Mouse (Mus musculus) Muller cell, postnatal 12 days (primary cell): ENCODE data around the gene Steap4.
"Not testable (repeated sequence)": the region's sequence is repeated elsewhere in the genome, so short reads cannot be mapped to it uniquely, and the experiment has no call there.

ENCODE experiments used
- DNase-seq: peaks from one replicate; pipeline ENCODE4 v3.0.0-alpha.2; 2015; ENCODE audit errors: inconsistent ontology term

Gene Steap4

DNA sequence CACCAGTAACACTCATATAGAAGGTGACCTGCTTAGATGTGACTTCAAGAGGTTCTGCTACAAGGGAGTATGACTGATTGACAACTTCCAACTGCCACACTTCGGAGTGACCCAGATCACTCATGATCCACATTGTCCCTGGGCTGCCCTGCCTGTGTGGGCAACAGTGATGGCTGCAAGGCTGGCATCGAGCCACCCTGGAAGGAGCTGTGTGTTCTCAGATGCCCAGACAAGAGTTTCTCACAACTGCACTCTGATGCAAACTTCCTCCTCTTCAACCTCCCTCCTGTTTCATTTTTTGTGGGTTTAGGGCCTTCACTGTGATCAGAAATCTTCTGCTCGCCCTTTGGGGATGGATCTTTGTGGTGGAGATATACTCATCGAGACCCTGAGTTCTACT lies 28.2 kb downstream of the Steap4 start:
- DNase-seq, result no peak

DNA sequence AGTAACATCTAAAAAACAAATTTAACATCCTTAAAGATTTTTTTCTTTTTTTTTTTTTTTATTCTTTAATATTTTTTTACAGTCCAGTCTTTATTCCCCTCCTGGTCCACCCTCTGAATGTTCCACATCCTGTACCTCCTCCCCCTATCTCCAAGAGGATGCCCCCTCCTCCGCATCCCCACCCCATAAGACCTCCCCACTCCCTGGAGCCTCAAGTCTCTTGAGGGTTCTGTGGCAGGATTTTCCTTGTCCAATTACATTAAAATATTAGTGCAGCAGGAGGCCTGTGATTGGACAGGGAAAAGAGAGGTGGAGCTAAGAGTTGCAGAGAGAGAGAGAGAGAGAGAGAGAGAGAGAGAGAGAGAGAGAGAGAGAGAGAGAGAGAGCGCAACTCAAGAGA lies 31.4 kb downstream of the Steap4 start:
- DNase-seq, result not testable (repeated sequence)

DNA sequence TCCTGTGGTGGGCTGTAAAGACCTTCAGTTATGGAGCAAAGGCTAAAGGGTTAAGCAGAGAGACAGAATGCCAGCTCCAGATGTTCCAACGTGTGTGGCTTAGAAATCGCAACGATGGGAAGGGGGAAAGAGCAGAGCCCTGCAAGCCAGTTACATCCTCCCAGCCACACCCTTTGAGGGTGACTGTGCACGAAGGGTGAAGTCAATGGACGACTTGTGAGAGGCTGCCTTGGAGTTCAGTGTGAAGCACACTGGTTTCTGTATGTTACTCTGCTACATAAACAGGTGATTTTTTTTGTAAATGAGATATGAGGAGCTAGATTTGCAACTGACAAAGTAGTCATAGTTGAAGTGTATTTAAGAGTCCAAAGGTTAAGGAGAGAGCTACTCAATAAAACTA lies 33.5 kb downstream of the Steap4 start:
- no peak for DNase-seq

DNA sequence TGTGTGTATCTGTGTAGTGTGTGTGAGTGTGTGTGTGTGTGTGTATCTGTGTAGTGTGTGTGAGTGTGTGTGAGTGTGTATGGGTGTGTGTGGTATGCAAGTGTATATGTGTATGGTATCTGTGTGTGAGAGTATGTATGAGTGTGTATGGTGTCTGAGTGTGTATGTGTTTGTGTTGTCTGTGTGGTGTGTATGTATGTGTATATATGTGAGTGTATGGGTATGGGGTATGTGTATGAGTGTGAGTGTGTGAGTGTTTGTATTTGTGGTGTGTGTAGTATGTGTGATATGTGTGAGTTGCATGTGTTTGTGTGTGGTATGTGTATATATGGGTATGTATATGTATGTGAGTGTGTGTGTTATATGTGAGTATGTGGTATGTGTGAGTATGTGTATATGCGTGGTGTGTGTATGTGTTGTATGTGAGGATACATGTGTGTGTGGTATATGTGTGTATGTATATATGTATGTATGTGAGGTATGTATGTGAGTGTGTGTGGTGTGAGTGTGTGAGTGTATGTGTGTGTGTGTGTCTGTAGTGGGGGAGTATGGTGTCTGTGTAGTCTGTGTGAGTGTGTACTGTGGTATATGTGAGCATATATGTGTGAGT lies 35.1 kb downstream of the Steap4 start:
- DNase-seq, result no peak

DNA sequence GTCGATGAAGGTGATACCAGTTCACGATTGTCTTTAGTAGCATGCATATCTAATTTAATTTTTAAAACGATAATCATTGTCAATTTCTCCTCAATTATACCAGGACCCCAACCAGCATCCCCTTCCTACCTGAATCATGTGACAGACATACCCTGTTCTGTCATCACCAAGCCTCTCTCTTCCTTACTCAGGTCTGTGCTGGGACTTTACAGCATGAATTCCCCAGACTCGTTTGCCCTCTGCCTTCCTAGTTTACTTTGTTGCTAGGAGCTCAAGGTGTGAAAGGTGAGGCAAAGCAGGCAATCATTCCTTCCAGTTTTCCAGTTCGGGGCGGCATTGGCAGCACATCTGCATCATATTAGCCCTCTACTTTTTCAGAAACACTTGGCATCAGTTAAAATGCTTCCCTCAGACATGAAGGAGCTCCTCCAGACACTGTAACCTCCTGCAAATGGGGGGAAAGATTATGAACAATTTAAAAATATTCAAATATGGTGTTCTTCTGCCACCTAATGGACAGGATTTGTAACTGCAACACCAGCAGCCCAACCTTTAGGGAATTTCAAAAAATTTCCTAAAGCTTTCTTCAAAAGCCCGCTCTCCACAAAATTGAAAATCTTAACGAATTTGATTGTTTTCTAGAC lies 36.3 kb downstream of the Steap4 start:
- peak; percentile 41 for DNase-seq

DNA sequence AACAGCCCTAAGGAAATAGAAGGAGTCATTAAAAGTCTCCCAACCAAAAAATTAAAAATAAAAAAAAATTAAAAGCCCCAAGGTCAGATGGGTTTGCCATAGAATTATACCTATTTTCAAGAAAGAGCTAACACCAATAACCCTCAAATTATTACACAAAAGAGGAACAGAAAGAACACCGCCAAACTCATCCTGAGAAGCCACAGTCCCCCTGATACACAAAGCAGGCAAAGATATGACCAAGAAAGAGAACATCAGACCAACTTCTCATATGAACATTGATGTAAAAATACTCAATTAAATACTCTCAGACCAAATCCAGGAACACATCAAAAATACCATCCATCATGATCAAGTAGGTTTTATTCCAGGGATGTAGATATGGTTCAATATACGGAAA lies 36.8 kb downstream of the Steap4 start:
- no peak for DNase-seq

DNA sequence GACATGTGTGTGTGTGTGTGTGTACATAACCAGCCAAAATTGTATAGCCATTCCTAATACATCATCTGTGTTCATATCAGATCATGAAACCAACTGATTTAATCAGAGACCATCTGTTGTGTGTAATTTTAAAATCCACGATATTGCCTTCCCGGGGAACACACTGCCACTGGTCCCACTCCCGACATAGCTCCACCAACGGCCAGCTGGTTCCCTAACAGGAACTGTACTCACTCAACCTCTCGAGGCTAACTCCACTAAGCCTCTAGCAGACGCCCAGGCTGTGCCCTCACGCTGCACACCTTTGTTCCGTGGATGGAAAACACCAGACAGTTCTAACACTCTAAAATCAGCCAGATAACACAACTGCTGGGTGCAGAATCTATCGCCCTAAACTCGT lies 40.2 kb downstream of the Steap4 start:
- no peak for DNase-seq

DNA sequence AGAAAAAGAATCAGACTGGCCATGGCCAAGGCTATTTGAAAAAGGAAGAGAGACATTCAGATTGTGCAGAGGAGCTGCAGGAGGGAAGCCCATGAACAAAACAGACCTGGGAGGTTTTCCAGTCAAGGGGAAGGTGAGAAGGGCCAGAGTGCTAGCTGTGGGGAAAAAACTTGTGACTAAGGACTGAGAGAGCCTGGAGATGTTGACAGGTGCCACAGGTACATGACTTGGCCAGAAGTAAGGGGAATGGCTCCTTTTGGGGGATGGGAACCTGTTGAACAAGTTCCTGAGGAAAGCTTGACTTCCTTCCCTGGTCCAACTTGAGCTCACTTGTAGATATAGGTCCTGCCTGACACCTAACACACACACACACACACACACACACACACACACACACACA lies 42.6 kb downstream of the Steap4 start:
- no peak for DNase-seq

DNA sequence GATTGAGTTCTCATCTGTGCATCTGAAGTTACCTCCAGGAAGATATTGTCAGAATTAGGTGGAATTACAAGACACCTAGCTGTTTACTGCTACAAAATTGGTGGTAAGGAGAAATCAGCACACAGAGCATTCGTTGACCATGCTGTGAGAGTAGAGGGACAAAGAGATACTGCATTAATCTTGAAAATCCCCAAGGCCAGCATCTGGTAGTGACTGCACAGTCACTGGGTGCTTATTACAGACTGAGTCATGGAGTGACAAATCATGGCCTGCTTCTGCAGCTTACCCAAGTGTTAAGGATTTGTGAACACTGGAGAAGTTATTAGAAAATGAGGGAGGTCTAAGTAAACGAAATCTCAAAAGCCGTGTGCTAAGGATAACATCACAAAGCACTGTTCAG lies 53.0 kb downstream of the Steap4 start:
- DNase-seq, result no peak
